Mouse (Mus musculus) hindbrain, embryonic 13.5 days (tissue): ENCODE results near the gene Tbc1d25. TPM values are rescaled to one million over a fixed set of nuclear protein-coding genes. Genes with fewer than 3 reads are reported as not detected.
A peak's percentile ranks its signal among the peaks of the same experiment; 100 is the strongest.

ENCODE experiments used
- ATAC-seq: fragments of 200-750 bp; cut with Nextera tagmentation; 2 replicates; pipeline ENCODE4 v1.8.0; 2017; ENCODE audit warnings: moderate TSS enrichment; ENCODE audit not compliant: low FRiP score
- H3K27ac ChIP-seq: fragments of 300-500 bp; sonication (generic); 2 replicates; pipeline ENCODE4 v1.5.1; 2015; ENCODE audit warnings: inconsistent platforms, mild to moderate bottlenecking, moderate library complexity
- H3K27me3 ChIP-seq: fragments of 300-500 bp; sonication (generic); 2 replicates; pipeline ENCODE4 v1.6.1; 2015; ENCODE audit warnings: mild to moderate bottlenecking, inconsistent platforms
- H3K36me3 ChIP-seq: fragments of 300-500 bp; sonication (generic); 2 replicates; pipeline ENCODE4 v1.6.1; 2015; ENCODE audit warnings: mild to moderate bottlenecking, inconsistent platforms
- H3K4me1 ChIP-seq: fragments of 300-500 bp; sonication (generic); replicated peaks from 2 replicates; pipeline ENCODE4 v1.6.1; 2015; ENCODE audit warnings: inconsistent platforms
- H3K4me2 ChIP-seq: fragments of 300-500 bp; sonication (generic); 2 replicates; pipeline ENCODE4 v1.6.1; 2015; ENCODE audit warnings: inconsistent platforms, mild to moderate bottlenecking, moderate library complexity
- H3K4me3 ChIP-seq: fragments of 300-500 bp; sonication (generic); 2 replicates; pipeline ENCODE4 v1.5.1; 2015; ENCODE audit warnings: mild to moderate bottlenecking, inconsistent platforms
- H3K9ac ChIP-seq: fragments of 300-500 bp; sonication (generic); 2 replicates; pipeline ENCODE4 v1.6.1; 2015; ENCODE audit warnings: mild to moderate bottlenecking, inconsistent platforms
- H3K9me3 ChIP-seq: fragments of 300-500 bp; sonication (generic); 2 replicates; pipeline ENCODE4 v1.6.1; 2016; ENCODE audit warnings: inconsistent platforms
- WGBS: fragments of 180-500 bp; shearing (Covaris S2); methylation state at CpG from one replicate; pipeline ENCODE4 v1.1.7; 2015; 5-methylcytosine and 5-hydroxymethylcytosine counted together
- polyA plus RNA-seq: library from polyadenylated mRNA; unstranded; fragments of >200 nt; fragmentation: Nextera tagmentation; extraction: Ambion mirVana; gene quantifications from 2 replicates; pipeline ENCODE4 v1.2.1, GENCODE M21; 2015

The Tbc1d25 gene
- polyA plus RNA-seq, 1 experiment from 2014 or later: 19.8 TPM

GRCm38 (mm10) chrX:8167716-8168647 lies 8.0 kb downstream of the Tbc1d25 start:
- no peak for ATAC-seq
- 91% methylated on average over 10 of the region's 10 CpGs for WGBS
- no peak overlapping the region for H3K4me3 ChIP-seq

GRCm38 (mm10) chrX:8164471-8164870 lies 11.5 kb downstream of the Tbc1d25 start:
- 87% methylated on average over 4 of the region's 4 CpGs for WGBS
- no peak overlapping the region for H3K4me2 ChIP-seq
- H3K9ac ChIP-seq: no peak overlapping the region
- H3K36me3 ChIP-seq: peaks cover 22% of the 10 kb centered on the region; the same call in 1 of the 2 replicates
- no peaks in the 10 kb centered on the region for H3K27me3 ChIP-seq
- H3K4me1 ChIP-seq: no peaks in the 10 kb centered on the region
- no peak overlapping the region for H3K27ac ChIP-seq
- no peaks in the 10 kb centered on the region for H3K9me3 ChIP-seq
- no peak for ATAC-seq
- H3K4me3 ChIP-seq: no peak overlapping the region

More at GRCm38 (mm10) chrX:8167716-8168647, 8.0 kb downstream of the Tbc1d25 start:
- H3K9me3 ChIP-seq: no peaks in the 10 kb centered on the region
- no peak overlapping the region for H3K27ac ChIP-seq
- H3K9ac ChIP-seq: no peak overlapping the region
- no peaks in the 10 kb centered on the region for H3K4me1 ChIP-seq
- peaks cover 36% of the 10 kb centered on the region for H3K36me3 ChIP-seq
- H3K27me3 ChIP-seq: no peaks in the 10 kb centered on the region
- no peak overlapping the region for H3K4me2 ChIP-seq

- Histone ChIP-seq H3K9ac (no peak overlapping the region), H3K27me3 (no peaks in the 10 kb centered on the region), H3K4me2 (no peak overlapping the region), H3K4me1 (no peaks in the 10 kb centered on the region), H3K9me3 (no peaks in the 10 kb centered on the region), H3K4me3 (no peak overlapping the region), H3K36me3 (peaks cover 15% of the 10 kb centered on the region; the same call in 1 of the 2 replicates), H3K27ac (no peak overlapping the region)
- ATAC-seq: no peak
- WGBS: 87% methylated on average over 5 of the region's 5 CpGs
Observed at GRCm38 (mm10) chrX:8163076-8163475, 12.9 kb downstream of the Tbc1d25 start.

- peak within 1 kb of the TSS; percentile 97 for H3K27ac ChIP-seq
- H3K4me2 ChIP-seq: peak within 1 kb of the TSS; percentile 75
- H3K4me1 ChIP-seq: peaks cover 11% of the 10 kb centered on the region
- peaks cover 28% of the 10 kb centered on the region for H3K36me3 ChIP-seq
- no peaks in the 10 kb centered on the region for H3K27me3 ChIP-seq
- ATAC-seq: peak; percentile 97
- H3K9ac ChIP-seq: peak within 1 kb of the TSS; percentile 85
- H3K4me3 ChIP-seq: peak within 1 kb of the TSS; percentile 58
- WGBS: 22% methylated on average over 56 of the region's 65 CpGs
- H3K9me3 ChIP-seq: no peaks in the 10 kb centered on the region
Observed at GRCm38 (mm10) chrX:8145153-8145991, 30.6 kb downstream of the Tbc1d25 start, which contains the start of gene Rbm3. Gene Rbm3, minus strand, starts transcription at chrX:8145880.

- Histone ChIP-seq H3K27me3 (no peaks in the 10 kb centered on the region), H3K4me3 (peak overlapping the region; percentile 58), H3K27ac (0 out of 2 replicates have a peak overlapping the region, but pooled peaks have one; percentile 12), H3K4me1 (peaks cover 11% of the 10 kb centered on the region), H3K9ac (peak overlapping the region; percentile 85), H3K36me3 (peaks cover 28% of the 10 kb centered on the region), H3K4me2 (peak overlapping the region; percentile 75), H3K9me3 (no peaks in the 10 kb centered on the region)
- ATAC-seq: no peak
- 69% methylated on average over 7 of the region's 7 CpGs for WGBS
Observed at GRCm38 (mm10) chrX:8143750-8144149, 32.2 kb downstream of the Tbc1d25 start.

GRCm38 (mm10) chrX:8142948-8143347 lies 33.0 kb downstream of the Tbc1d25 start:
- Histone ChIP-seq H3K4me2 (no peak overlapping the region), H3K4me1 (peaks cover 11% of the 10 kb centered on the region), H3K4me3 (no peak overlapping the region), H3K9me3 (no peaks in the 10 kb centered on the region), H3K9ac (no peak overlapping the region), H3K36me3 (peaks cover 28% of the 10 kb centered on the region), H3K27me3 (no peaks in the 10 kb centered on the region), H3K27ac (no peak overlapping the region)
- ATAC-seq: no peak
- WGBS: 93% methylated on average over 7 of the region's 7 CpGs

- Histone ChIP-seq H3K9ac (no peak overlapping the region), H3K9me3 (no peaks in the 10 kb centered on the region), H3K36me3 (peaks cover 28% of the 10 kb centered on the region), H3K4me3 (no peak overlapping the region), H3K27me3 (no peaks in the 10 kb centered on the region), H3K4me1 (peaks cover 11% of the 10 kb centered on the region), H3K27ac (no peak overlapping the region), H3K4me2 (no peak overlapping the region)
- 80% methylated on average over 3 of the region's 3 CpGs for WGBS
- ATAC-seq: no peak
Observed at GRCm38 (mm10) chrX:8141058-8141457, 34.9 kb downstream of the Tbc1d25 start.

- Histone ChIP-seq H3K4me3 (no peak overlapping the region), H3K36me3 (peaks cover 28% of the 10 kb centered on the region), H3K27ac (no peak overlapping the region), H3K4me1 (peaks cover 11% of the 10 kb centered on the region), H3K9ac (no peak overlapping the region), H3K9me3 (no peaks in the 10 kb centered on the region), H3K4me2 (no peak overlapping the region), H3K27me3 (no peaks in the 10 kb centered on the region)
- ATAC-seq: no peak
- WGBS: 90% methylated on average over 2 of the region's 2 CpGs
Observed at GRCm38 (mm10) chrX:8140446-8140845, 35.5 kb downstream of the Tbc1d25 start.

- Histone ChIP-seq H3K4me1 (peaks cover 11% of the 10 kb centered on the region), H3K36me3 (peaks cover 28% of the 10 kb centered on the region), H3K4me3 (no peak overlapping the region), H3K4me2 (no peak overlapping the region), H3K27ac (no peak overlapping the region), H3K9ac (no peak overlapping the region), H3K27me3 (no peaks in the 10 kb centered on the region), H3K9me3 (no peaks in the 10 kb centered on the region)
- ATAC-seq: no peak
- 69% methylated on average over 1 of the region's 1 CpGs for WGBS
Observed at GRCm38 (mm10) chrX:8139480-8139879, 36.5 kb downstream of the Tbc1d25 start.

GRCm38 (mm10) chrX:8135886-8136285 lies 40.1 kb downstream of the Tbc1d25 start:
- 51% methylated on average over 2 of the region's 2 CpGs for WGBS
- H3K9me3 ChIP-seq: no peaks in the 10 kb centered on the region

GRCm38 (mm10) chrX:8132017-8132976 lies 43.7 kb downstream of the Tbc1d25 start, which contains the start of gene Wdr13:
Gene Wdr13, minus strand, starts transcription at chrX:8132892.
- ATAC-seq: peak; percentile 90
- Histone ChIP-seq H3K27me3 (no peaks in the 10 kb centered on the region), H3K4me3 (peak within 1 kb of the TSS; percentile 51), H3K4me1 (peaks cover 6% of the 10 kb centered on the region), H3K9ac (peak within 1 kb of the TSS; percentile 75), H3K4me2 (peak within 1 kb of the TSS; percentile 53), H3K27ac (peak within 1 kb of the TSS; percentile 96), H3K36me3 (peaks cover 22% of the 10 kb centered on the region), H3K9me3 (no peaks in the 10 kb centered on the region)
- WGBS: 19% methylated on average over 40 of the region's 40 CpGs

More at GRCm38 (mm10) chrX:8135886-8136285, 40.1 kb downstream of the Tbc1d25 start:
- no peak for ATAC-seq
- Histone ChIP-seq H3K27me3 (no peaks in the 10 kb centered on the region), H3K4me1 (peaks cover 6% of the 10 kb centered on the region), H3K36me3 (peaks cover 6% of the 10 kb centered on the region), H3K4me3 (no peak overlapping the region), H3K4me2 (no peak overlapping the region), H3K9ac (no peak overlapping the region), H3K27ac (no peak overlapping the region)
